Mouse (Mus musculus) neural tube, embryonic 14.5 days (tissue): ENCODE measurements at regions not wholly inside any gene's neighbourhood (a gene's known extent, or its start where the extent isn't known, plus 50 kb on each side); places are given as distances from the start of the nearest gene placed in this dataset.

ENCODE experiments used
- ATAC-seq: fragments of 200-750 bp; cut with Nextera tagmentation; 2 replicates; pipeline ENCODE4 v1.8.0; 2017; ENCODE audit warnings: low read depth, mild to moderate bottlenecking, moderate TSS enrichment, moderate library complexity
- H3K27ac ChIP-seq: fragments of 300-500 bp; sonication (generic); 2 replicates; pipeline ENCODE4 v1.5.1; 2014; ENCODE audit warnings: low read depth, mild to moderate bottlenecking, control low read depth, low read length, moderate library complexity, mixed read lengths
- H3K27me3 ChIP-seq: fragments of 300-500 bp; sonication (generic); 2 replicates; pipeline ENCODE4 v1.6.1; 2014; ENCODE audit warnings: low read length; ENCODE audit not compliant: control insufficient read depth, insufficient read depth
- H3K36me3 ChIP-seq: fragments of 300-500 bp; sonication (generic); 2 replicates; pipeline ENCODE4 v1.6.1; 2014; ENCODE audit warnings: low read length, mixed read lengths; ENCODE audit not compliant: control insufficient read depth, insufficient read depth
- H3K4me1 ChIP-seq: fragments of 300-500 bp; sonication (generic); 2 replicates; pipeline ENCODE4 v1.6.1; 2014; ENCODE audit warnings: low read length; ENCODE audit not compliant: control insufficient read depth, insufficient read depth
- H3K4me2 ChIP-seq: fragments of 300-500 bp; sonication (generic); 2 replicates; pipeline ENCODE4 v1.6.1; 2014; ENCODE audit warnings: mild to moderate bottlenecking, low read depth, low read length, control low read depth
- H3K4me3 ChIP-seq: fragments of 300-500 bp; sonication (generic); 2 replicates; pipeline ENCODE4 v1.5.1; 2014; ENCODE audit warnings: low read depth, low read length, control low read depth, mixed read lengths
- H3K9ac ChIP-seq: fragments of 300-500 bp; sonication (generic); replicated peaks from 2 replicates; pipeline ENCODE4 v1.6.1; 2014; ENCODE audit warnings: low read depth, mild to moderate bottlenecking, control low read depth, low read length, mixed read lengths
- H3K9me3 ChIP-seq: fragments of 300-500 bp; sonication (generic); 2 replicates; pipeline ENCODE4 v1.6.1; 2016; ENCODE audit warnings: low read length; ENCODE audit not compliant: control insufficient read depth
- WGBS: fragments of 180-500 bp; shearing (Covaris S2); extraction: QIAGEN DNeasy Blood & Tissue Kit; methylation state at CpG from one replicate; pipeline ENCODE4 v1.1.7; 2014; 5-methylcytosine and 5-hydroxymethylcytosine counted together

DNA sequence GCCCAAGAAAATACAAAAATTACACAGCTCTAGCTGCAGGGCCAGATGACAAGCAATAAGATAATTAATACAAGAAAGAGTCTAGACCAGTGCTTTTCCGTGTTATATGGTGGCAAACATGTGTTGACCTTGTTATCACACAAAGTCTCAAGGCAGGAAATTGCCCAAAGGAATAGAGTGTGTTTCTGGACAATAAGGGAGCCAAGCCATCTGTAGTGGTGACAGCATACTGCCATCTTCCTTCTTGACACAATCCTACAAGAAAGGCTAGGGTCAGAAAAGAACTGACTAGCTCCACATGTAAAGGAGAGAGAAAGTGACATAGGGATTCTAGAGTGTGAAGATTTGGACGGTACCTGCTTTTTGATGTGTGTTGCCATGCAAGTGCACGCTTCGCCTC lies 289.0 kb downstream of the Ice1 start:
- H3K4me1 ChIP-seq, result 0 out of 2 replicates have a peak, but pooled peaks cover 2% of the 10 kb centered on the region
- H3K27me3 ChIP-seq, result no peaks in the 10 kb centered on the region
- no peaks in the 10 kb centered on the region for H3K9me3 ChIP-seq
- H3K4me2 ChIP-seq, result no peak overlapping the region
- ATAC-seq, result no peak
- no peak overlapping the region for H3K9ac ChIP-seq
- WGBS, result 95% methylated on average over 4 of the region's 4 CpGs
- H3K36me3 ChIP-seq, result no peaks in the 10 kb centered on the region
- no peak overlapping the region for H3K27ac ChIP-seq
- no peak overlapping the region for H3K4me3 ChIP-seq

DNA sequence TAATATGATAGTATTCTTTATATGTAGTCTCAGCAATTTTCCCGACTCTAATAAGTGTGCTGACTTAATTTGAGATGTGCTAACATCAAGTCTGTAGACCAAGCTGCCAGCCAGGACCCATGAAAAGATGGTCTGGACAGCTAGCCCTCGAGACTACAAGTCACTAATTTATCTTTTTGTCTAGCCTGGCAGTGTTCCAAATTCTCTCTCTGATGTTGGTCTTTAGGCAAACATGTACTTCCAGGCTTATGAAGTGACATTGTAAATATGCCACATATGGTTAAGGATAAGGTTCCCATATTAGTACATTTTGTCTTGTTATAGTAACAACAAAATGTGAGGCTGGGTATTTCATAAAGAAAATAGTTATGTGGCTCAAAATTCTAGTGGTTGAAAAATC lies 288.5 kb downstream of the Ice1 start:
- no peaks in the 10 kb centered on the region for H3K9me3 ChIP-seq
- H3K27ac ChIP-seq, result no peak overlapping the region
- H3K4me3 ChIP-seq, result no peak overlapping the region
- H3K36me3 ChIP-seq, result no peaks in the 10 kb centered on the region
- H3K27me3 ChIP-seq, result no peaks in the 10 kb centered on the region
- 0 out of 2 replicates have a peak, but pooled peaks cover under 1% of the 10 kb centered on the region for H3K4me1 ChIP-seq
- no peak overlapping the region for H3K4me2 ChIP-seq
- no peak overlapping the region for H3K9ac ChIP-seq
- 53% methylated on average over 2 of the region's 2 CpGs for WGBS
- ATAC-seq, result no peak

DNA sequence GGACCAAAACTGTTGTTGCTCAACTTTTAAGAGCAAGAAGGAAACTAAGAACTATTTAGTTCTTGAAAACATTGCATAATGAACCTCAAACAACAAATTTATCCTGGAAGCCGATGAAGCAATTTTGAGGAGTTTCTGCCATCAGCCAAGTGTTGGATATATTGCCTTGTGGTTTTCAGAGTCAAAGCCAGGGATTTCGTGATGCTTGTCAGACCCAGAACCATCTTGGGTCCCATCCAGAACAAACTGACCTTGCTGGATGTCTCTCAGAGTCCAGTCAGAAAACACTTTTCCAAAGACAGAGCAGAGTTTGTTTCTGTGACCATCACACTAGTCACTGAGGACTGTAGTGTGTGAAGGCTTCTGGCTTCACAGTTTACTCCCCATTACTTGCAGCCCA lies 267.8 kb downstream of the Ice1 start:
- ATAC-seq, result no peak
- 83% methylated on average over 2 of the region's 2 CpGs for WGBS
- H3K4me3 ChIP-seq, result no peak overlapping the region

DNA sequence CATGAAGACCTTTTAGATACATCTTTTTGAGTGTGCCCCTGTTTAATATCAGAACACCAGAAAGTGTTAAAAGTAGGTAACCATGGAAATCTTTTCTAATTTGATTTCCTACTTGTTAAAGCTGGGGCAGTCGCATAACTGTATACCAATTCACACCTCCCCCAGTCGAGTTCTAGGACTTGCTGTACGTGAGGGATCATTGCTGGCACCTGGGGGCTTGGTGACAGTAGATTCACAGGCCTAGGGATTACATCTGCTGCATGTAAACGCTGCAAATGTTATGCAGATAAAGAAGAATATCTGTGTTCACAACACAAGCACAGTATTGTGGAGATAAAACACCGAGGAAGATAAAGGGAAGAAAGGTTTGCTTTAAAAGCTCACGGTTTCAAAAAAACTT lies 256.7 kb downstream of the Ice1 start:
- Histone ChIP-seq H3K27ac (no peak overlapping the region), H3K27me3 (no peaks in the 10 kb centered on the region), H3K9me3 (no peaks in the 10 kb centered on the region), H3K4me2 (no peak overlapping the region), H3K4me3 (no peak overlapping the region), H3K4me1 (no peaks in the 10 kb centered on the region), H3K36me3 (no peaks in the 10 kb centered on the region), H3K9ac (no peak overlapping the region)
- ATAC-seq, result no peak
- WGBS, result 68% methylated on average over 6 of the region's 6 CpGs

More for the DNA sequence above, 267.8 kb downstream of the Ice1 start:
- H3K4me2 ChIP-seq, result no peak overlapping the region
- no peak overlapping the region for H3K27ac ChIP-seq
- H3K9ac ChIP-seq, result no peak overlapping the region
- H3K9me3 ChIP-seq, result no peaks in the 10 kb centered on the region; the same call in 1 of the 2 replicates
- no peaks in the 10 kb centered on the region for H3K4me1 ChIP-seq
- no peaks in the 10 kb centered on the region for H3K36me3 ChIP-seq
- H3K27me3 ChIP-seq, result no peaks in the 10 kb centered on the region

DNA sequence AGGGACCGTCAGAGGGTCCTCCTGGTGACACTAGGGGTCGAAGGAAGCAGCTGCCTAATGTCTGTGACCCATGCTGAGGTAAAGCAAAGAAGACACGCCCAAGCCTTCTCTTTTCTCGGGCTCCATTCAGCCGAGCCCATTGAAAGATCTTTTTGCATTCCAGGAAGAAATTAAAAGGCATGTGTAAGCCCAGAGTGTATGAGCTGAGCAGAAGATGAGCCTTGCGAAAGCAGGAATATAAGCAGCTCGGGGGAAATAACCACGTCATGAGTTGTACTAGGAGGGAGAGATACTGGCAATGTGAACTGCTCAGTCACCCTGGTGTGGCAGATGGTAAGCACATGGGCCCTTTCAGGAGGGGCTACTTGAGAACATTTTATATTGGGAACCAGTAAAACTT lies 252.1 kb downstream of the Ice1 start:
- no peak overlapping the region for H3K4me2 ChIP-seq
- 49% methylated on average over 8 of the region's 8 CpGs for WGBS
- H3K36me3 ChIP-seq, result no peaks in the 10 kb centered on the region
- no peak overlapping the region for H3K4me3 ChIP-seq
- no peak for ATAC-seq
- no peaks in the 10 kb centered on the region for H3K27me3 ChIP-seq
- no peak overlapping the region for H3K27ac ChIP-seq
- no peaks in the 10 kb centered on the region for H3K4me1 ChIP-seq
- no peak overlapping the region for H3K9ac ChIP-seq
- no peaks in the 10 kb centered on the region for H3K9me3 ChIP-seq

DNA sequence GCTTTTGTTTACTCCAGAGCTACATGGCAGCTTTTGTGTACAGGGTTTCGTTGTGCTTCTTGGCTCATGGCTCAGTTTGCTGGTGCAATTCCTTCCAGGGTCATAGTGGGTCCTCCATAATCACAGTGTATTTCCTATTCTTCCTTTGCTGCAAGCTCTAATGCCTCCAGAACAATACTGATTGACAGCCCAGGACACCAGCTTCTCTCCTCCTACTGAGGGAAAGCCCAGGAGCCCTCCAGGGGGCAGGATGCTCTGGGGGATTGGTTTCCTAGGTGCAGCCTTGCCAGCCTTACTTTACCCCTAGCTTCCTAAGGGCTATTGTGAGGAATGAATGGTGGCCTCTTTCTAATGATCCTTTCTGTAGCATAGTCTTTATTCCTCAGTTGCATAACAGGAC lies 224.6 kb downstream of the Ice1 start:
- Histone ChIP-seq H3K36me3 (no peaks in the 10 kb centered on the region), H3K4me1 (no peaks in the 10 kb centered on the region), H3K4me3 (no peak overlapping the region), H3K27ac (no peak overlapping the region), H3K27me3 (no peaks in the 10 kb centered on the region), H3K9ac (no peak overlapping the region), H3K4me2 (no peak overlapping the region), H3K9me3 (no peaks in the 10 kb centered on the region)
- no peak for ATAC-seq
- WGBS, result 36% methylated on average over 1 of the region's 1 CpGs

DNA sequence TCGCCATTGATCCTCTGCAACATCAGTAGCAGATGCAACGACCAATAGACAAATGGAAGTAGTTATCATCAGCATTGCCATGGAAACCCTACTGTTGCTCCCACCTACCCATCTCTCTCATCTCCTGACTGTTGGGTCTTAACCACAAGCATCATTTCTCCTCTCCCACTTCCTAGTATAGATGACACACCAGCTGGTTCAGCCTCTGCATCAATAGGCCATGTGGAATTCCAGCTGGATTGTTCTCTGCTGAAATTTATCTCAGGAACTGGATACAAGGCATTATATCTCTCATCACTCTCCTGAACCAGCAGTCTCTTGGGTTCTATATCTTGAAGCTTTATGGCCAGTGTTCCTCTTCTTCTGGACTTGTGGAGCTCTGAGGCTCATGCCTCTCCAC lies 219.3 kb downstream of the Ice1 start:
- Histone ChIP-seq H3K27ac (no peak overlapping the region), H3K4me2 (no peak overlapping the region), H3K36me3 (no peaks in the 10 kb centered on the region), H3K9ac (no peak overlapping the region), H3K4me1 (no peaks in the 10 kb centered on the region), H3K9me3 (no peaks in the 10 kb centered on the region), H3K4me3 (no peak overlapping the region), H3K27me3 (no peaks in the 10 kb centered on the region)
- ATAC-seq, result no peak
- 96% methylated on average over 2 of the region's 2 CpGs for WGBS

DNA sequence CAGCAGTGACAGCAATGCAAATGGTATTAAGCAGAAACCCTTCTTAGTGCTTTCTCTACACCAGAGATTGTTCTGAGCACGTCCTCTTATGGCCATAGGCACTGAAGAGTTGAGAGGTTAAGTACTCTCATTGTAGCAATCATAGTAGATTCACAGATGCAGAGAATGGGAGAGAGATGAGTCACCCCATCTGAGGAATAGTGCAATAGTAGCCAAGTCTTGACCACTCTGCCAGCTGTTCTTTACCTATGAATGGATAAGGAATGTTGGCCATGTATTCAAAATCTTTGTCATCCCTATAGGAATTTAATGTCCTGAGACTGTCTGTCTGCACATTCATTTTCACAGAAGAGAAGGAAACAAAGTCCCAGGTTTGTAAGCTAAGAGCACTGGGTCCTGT lies 198.0 kb downstream of the Ice1 start:
- no peak overlapping the region for H3K4me2 ChIP-seq
- H3K27ac ChIP-seq, result no peak overlapping the region
- H3K4me3 ChIP-seq, result no peak overlapping the region
- H3K9ac ChIP-seq, result no peak overlapping the region
- H3K36me3 ChIP-seq, result no peaks in the 10 kb centered on the region
- WGBS, result 70% methylated on average over 1 of the region's 1 CpGs
- H3K4me1 ChIP-seq, result no peaks in the 10 kb centered on the region
- no peak for ATAC-seq
- H3K9me3 ChIP-seq, result no peaks in the 10 kb centered on the region
- H3K27me3 ChIP-seq, result no peaks in the 10 kb centered on the region

DNA sequence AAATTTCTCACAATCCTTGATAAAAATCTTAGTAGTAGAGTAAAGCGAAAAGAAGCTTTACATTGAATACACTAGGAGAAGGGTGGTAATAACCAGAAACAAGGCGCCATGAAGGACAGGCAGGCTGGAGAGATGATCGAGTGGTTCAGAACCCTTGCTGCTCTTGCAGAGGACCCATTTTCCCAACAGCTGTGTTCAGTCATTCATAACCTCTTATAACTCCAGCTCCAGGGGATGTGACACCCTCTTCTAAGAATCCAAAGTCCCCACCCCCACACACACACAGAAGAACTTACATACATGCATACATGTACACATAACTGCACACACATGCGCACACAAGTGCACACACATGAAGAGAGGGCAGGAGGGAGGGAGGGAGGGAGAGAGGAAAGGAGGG lies 190.5 kb downstream of the Ice1 start:
- Histone ChIP-seq H3K4me1 (no peaks in the 10 kb centered on the region), H3K4me3 (no peak overlapping the region), H3K27me3 (no peaks in the 10 kb centered on the region), H3K4me2 (no peak overlapping the region), H3K36me3 (no peaks in the 10 kb centered on the region), H3K9ac (no peak overlapping the region), H3K9me3 (no peaks in the 10 kb centered on the region), H3K27ac (no peak overlapping the region)
- no peak for ATAC-seq
- 93% methylated on average over 4 of the region's 4 CpGs for WGBS
